Mouse (Mus musculus) B cell, adult 2 months (primary cell): ENCODE data around the gene Spx.

Source experiments
- DNase-seq, 2 experiments: peaks; one replicate each; pipeline ENCODE4 v3.0.0; 2022

Gene Spx

GRCm38 (mm10) chr6:142451381-142451780 lies 38.1 kb downstream of the Spx start:
- no peak for DNase-seq

- no peak for DNase-seq
These were observed 40.1 kb downstream of the Spx start for GRCm38 (mm10) chr6:142453311-142453710.

DNA sequence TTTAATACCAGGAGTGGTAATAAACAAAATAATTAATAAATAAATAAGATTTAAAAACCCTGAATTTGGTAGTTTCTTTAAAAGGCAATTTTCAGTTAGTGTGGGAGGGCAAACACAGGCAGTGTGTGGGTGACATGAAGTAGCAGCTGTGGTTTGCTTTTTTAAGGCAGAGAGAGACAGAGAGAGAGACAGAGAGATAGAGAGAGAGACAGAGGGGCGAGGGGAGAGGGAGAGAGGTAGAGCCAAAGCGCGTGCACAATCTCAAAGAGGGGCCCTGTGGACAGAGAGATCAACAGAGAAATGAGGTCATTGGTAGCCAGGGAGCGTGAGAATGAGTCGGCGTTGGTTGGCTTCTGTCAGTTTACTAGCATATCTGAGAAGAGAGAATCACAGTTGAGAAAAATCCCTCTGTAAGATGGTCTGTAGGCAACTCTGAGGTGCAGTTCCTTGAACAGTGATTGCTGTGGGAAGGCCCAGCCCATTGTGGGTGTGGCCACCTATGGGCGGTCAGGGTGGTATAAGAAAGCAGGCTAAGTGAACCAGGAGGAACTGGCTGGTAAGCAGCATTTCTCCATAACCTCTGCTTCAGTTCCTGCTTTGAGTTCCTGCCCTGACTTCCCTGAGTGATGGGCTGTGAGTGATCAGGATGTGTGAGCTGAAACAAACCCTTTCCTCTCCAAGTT lies 42.2 kb downstream of the Spx start:
- no peak for DNase-seq

GRCm38 (mm10) chr6:142458010-142458409 lies 44.8 kb downstream of the Spx start:
- DNase-seq, result no peak

- DNase-seq, result no peak
These were observed 45.9 kb downstream of the Spx start for GRCm38 (mm10) chr6:142459017-142459678.

- DNase-seq, result no peak
These were observed 49.0 kb downstream of the Spx start for GRCm38 (mm10) chr6:142462194-142462593.
